In the genomic region with DNA sequence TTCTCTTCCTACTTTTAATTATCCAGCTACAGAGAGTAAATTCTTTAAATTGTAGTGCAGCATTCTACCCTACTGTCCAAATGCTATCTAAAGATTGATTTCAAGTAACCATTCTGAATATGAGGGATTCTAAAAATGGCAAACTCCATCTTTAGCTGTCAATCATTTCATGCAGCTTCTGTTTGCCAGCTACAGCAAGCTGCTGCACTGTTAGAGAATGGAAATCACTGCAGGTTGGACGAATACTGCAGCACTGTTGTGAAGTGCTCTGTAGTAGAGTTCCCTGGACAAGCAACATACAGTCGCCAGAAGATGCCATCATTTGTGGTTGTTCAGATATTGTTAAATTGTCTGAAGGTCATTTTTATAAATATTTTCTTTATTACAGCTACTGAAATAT, we compare ENCODE assay signal across 29 mouse cellular contexts.
DNase-seq lines count a peak whose midpoint lies in the region; ATAC-seq and TF ChIP-seq lines count a peak whose summit lies in the region.
"Had no signal": no experiment of that assay in that cellular context is flagged by ENCODE, and none has a peak within 500 bp of the region (broad histone marks: within the 10 kb centered on the region; RNA-seq: fewer than 3 reads in every experiment).

No protein-coding gene starts in this region.

- H3K27ac ChIP-seq in forebrain, embryonic 14.5 days (ENCODE audit: low read depth, low read length) = no peak overlapping the region
- H3K27ac ChIP-seq in forebrain, embryonic 15.5 days (replicated peaks) = no peak overlapping the region
- no peak overlapping the region for H3K27ac ChIP-seq in midbrain, postnatal 0 days (ENCODE audit: low read depth, low read length)
- H3K27ac ChIP-seq in midbrain, embryonic 10.5 days (replicated peaks) = no peak overlapping the region
- H3K27ac ChIP-seq: embryonic facial prominence, embryonic 10.5 days; embryonic facial prominence, embryonic 15.5 days; hindbrain, embryonic 12.5 days; limb, embryonic 10.5 days; limb, embryonic 15.5 days; liver, embryonic 13.5 days; macrophage; stomach, embryonic 15.5 days had no signal

- no peaks in the 10 kb centered on the region for H3K36me3 ChIP-seq in forebrain, embryonic 14.5 days (ENCODE audit: control insufficient read depth, insufficient read depth, low read length)
- H3K36me3 ChIP-seq in forebrain, embryonic 15.5 days = no peaks in the 10 kb centered on the region
- no peaks in the 10 kb centered on the region for H3K36me3 ChIP-seq in midbrain, postnatal 0 days (ENCODE audit: insufficient read depth, low read length)
- no peaks in the 10 kb centered on the region for H3K36me3 ChIP-seq in midbrain, embryonic 10.5 days
- H3K36me3 ChIP-seq: embryonic facial prominence, embryonic 10.5 days; embryonic facial prominence, embryonic 15.5 days; hindbrain, embryonic 12.5 days; limb, embryonic 10.5 days; limb, embryonic 15.5 days; liver, embryonic 13.5 days; stomach, embryonic 15.5 days had no signal

- no peak for TF ChIP-seq CTCF in midbrain, postnatal 0 days (IDR thresholded peaks at IDR 0.05)
- TF ChIP-seq CTCF in brain, embryonic 14.5 days (IDR thresholded peaks at IDR 0.05; ENCODE audit: borderline replicate concordance, extremely low read depth, insufficient read depth, insufficient read length) = no peak

- H3K9ac ChIP-seq in forebrain, embryonic 14.5 days (ENCODE audit: low read length) = no peak overlapping the region
- H3K9ac ChIP-seq in forebrain, embryonic 15.5 days (replicated peaks) = no peak overlapping the region
- H3K9ac ChIP-seq in midbrain, postnatal 0 days (replicated peaks; ENCODE audit: low read length, poor library complexity, severe bottlenecking) = no peak overlapping the region
- H3K9ac ChIP-seq: embryonic facial prominence, embryonic 15.5 days; hindbrain, embryonic 12.5 days; limb, embryonic 15.5 days; liver, embryonic 13.5 days; stomach, embryonic 15.5 days had no signal

- TF ChIP-seq POLR2A in brain, embryonic 14.5 days (IDR thresholded peaks at IDR 0.05; ENCODE audit: borderline replicate concordance, extremely low read depth, insufficient read depth, insufficient read length, poor library complexity, severe bottlenecking) = no peak

- H3K27me3 ChIP-seq in forebrain, embryonic 14.5 days (replicated peaks; ENCODE audit: control insufficient read depth, insufficient read depth, low read length) = no peaks in the 10 kb centered on the region
- no peaks in the 10 kb centered on the region for H3K27me3 ChIP-seq in forebrain, embryonic 15.5 days
- no peaks in the 10 kb centered on the region for H3K27me3 ChIP-seq in midbrain, postnatal 0 days (ENCODE audit: insufficient read depth, low read length)
- H3K27me3 ChIP-seq in midbrain, embryonic 10.5 days (ENCODE audit: low read depth, poor library complexity, severe bottlenecking) = no peaks in the 10 kb centered on the region
- H3K27me3 ChIP-seq: embryonic facial prominence, embryonic 15.5 days; hindbrain, embryonic 12.5 days; limb, embryonic 15.5 days; liver, embryonic 13.5 days; stomach, embryonic 15.5 days had no signal

- no peaks in the 10 kb centered on the region for H3K9me3 ChIP-seq in forebrain, embryonic 14.5 days (replicated peaks; ENCODE audit: control insufficient read depth, low read length)
- no peaks in the 10 kb centered on the region for H3K9me3 ChIP-seq in forebrain, embryonic 15.5 days
- no peaks in the 10 kb centered on the region for H3K9me3 ChIP-seq in midbrain, postnatal 0 days (ENCODE audit: low read length)
- H3K9me3 ChIP-seq in midbrain, embryonic 10.5 days (replicated peaks) = no peaks in the 10 kb centered on the region
- H3K9me3 ChIP-seq: embryonic facial prominence, embryonic 10.5 days; embryonic facial prominence, embryonic 15.5 days; hindbrain, embryonic 12.5 days; limb, embryonic 10.5 days; limb, embryonic 15.5 days; liver, embryonic 13.5 days; stomach, embryonic 15.5 days had no signal

- no peaks in the 10 kb centered on the region for H3K4me1 ChIP-seq in forebrain, embryonic 14.5 days (ENCODE audit: control insufficient read depth, insufficient read depth, low read length)
- no peaks in the 10 kb centered on the region for H3K4me1 ChIP-seq in forebrain, embryonic 15.5 days
- no peaks in the 10 kb centered on the region for H3K4me1 ChIP-seq in midbrain, postnatal 0 days (ENCODE audit: insufficient read depth, low read length)
- H3K4me1 ChIP-seq in midbrain, embryonic 10.5 days = no peaks in the 10 kb centered on the region
- H3K4me1 ChIP-seq: embryonic facial prominence, embryonic 10.5 days; embryonic facial prominence, embryonic 15.5 days; hindbrain, embryonic 12.5 days; limb, embryonic 10.5 days; limb, embryonic 15.5 days; liver, embryonic 13.5 days; stomach, embryonic 15.5 days had no signal

- no peak overlapping the region for H3K4me2 ChIP-seq in forebrain, embryonic 14.5 days (ENCODE audit: low read length)
- H3K4me2 ChIP-seq in forebrain, embryonic 15.5 days (replicated peaks) = no peak overlapping the region
- H3K4me2 ChIP-seq in midbrain, postnatal 0 days (ENCODE audit: low read depth, low read length, poor library complexity, severe bottlenecking) = no peak overlapping the region
- H3K4me2 ChIP-seq: embryonic facial prominence, embryonic 15.5 days; heart, embryonic 11.5 days; hindbrain, embryonic 12.5 days; limb, embryonic 15.5 days; liver, embryonic 13.5 days; stomach, embryonic 15.5 days had no signal

- ATAC-seq in forebrain, embryonic 14.5 days = peak; percentile 60; the same call in 1 of the 2 replicates
- ATAC-seq in forebrain, embryonic 15.5 days (replicated peaks) = no peak; the same call in 1 of the 2 replicates
- no peak for ATAC-seq in midbrain, postnatal 0 days (ENCODE audit: low FRiP score)
- ATAC-seq: CD4-positive, CD25-positive, alpha-beta regulatory T cell, adult 4 months; intestine, postnatal 0 days; lung, postnatal 0 days had no signal

- peak; percentile 51 for DNase-seq in forebrain, embryonic 14.5 days (ENCODE audit: low spot score)
- peak; percentile 6 for DNase-seq in layer of hippocampus, adult 11-12 months (ENCODE audit: low spot score)
- no peak for DNase-seq in layer of hippocampus, postnatal 36 days
- peak; percentile 10 for DNase-seq in midbrain, postnatal 0 days (ENCODE audit: low spot score)
- DNase-seq in midbrain, embryonic 10.5 days (ENCODE audit: low spot score) = no peak
- DNase-seq in brain, embryonic 14.5 days (ENCODE audit: low read depth) = peak; percentile 62
- DNase-seq: adrenal gland, postnatal 25 days; gastrocnemius, postnatal 25 days; heart, adult 18-20 months; heart, postnatal 36 days; kidney, adult 9 months; kidney, postnatal 10 days; liver, embryonic 13.5 days; lung, adult 18-20 months; right cerebral cortex, postnatal 25 days; thymus, adult 18-20 months; thymus, postnatal 25 days had no signal

- no peak overlapping the region for H3K4me3 ChIP-seq in forebrain, embryonic 14.5 days (ENCODE audit: low read depth, low read length)
- H3K4me3 ChIP-seq in forebrain, embryonic 15.5 days = no peak overlapping the region
- no peak overlapping the region for H3K4me3 ChIP-seq in midbrain, postnatal 0 days (ENCODE audit: low read depth, low read length)
- no peak overlapping the region for H3K4me3 ChIP-seq in midbrain, embryonic 10.5 days
- H3K4me3 ChIP-seq: embryonic facial prominence, embryonic 10.5 days; embryonic facial prominence, embryonic 15.5 days; hindbrain, embryonic 12.5 days; limb, embryonic 10.5 days; limb, embryonic 15.5 days; liver, embryonic 13.5 days; stomach, embryonic 15.5 days had no signal

- 58% methylated on average over 2 of the region's 2 CpGs for whole genome bisulfite sequencing in forebrain, embryonic 14.5 days
- WGBS in forebrain, embryonic 15.5 days = 51% methylated on average over 2 of the region's 2 CpGs
- 62% methylated on average over 2 of the region's 2 CpGs for WGBS in midbrain, postnatal 0 days
- WGBS in midbrain, embryonic 10.5 days = 73% methylated on average over 2 of the region's 2 CpGs

Comparison
In these comparisons a context has a peak if more than half of its experiments do, and no peak if none do; other contexts are left out.
1. DNase-seq: peak in forebrain, embryonic 14.5 days (single experiment), layer of hippocampus, adult 11-12 months (single experiment), midbrain, postnatal 0 days (single experiment) and brain, embryonic 14.5 days (single experiment); none in layer of hippocampus, postnatal 36 days (0 of 2) and midbrain, embryonic 10.5 days (single experiment).